Mouse (Mus musculus): ENCODE measurements around the gene Spint5.

GRCm38 (mm10) chr2:164748991-164749390, 33.9 kb downstream of the Spint5 start:
- TF ChIP-seq CTCF (conservative IDR thresholded peaks at IDR 0.05; ENCODE audit: low read length), result no peak
- TF ChIP-seq POU5F1 (IDR thresholded peaks at IDR 0.05; ENCODE audit: borderline replicate concordance, low read length), result no peak
